Mouse (Mus musculus): ENCODE measurements around the gene Babam2. TPM values are rescaled to one million over a fixed set of nuclear protein-coding genes. Genes with fewer than 3 reads are reported as not detected.
A peak's percentile ranks its signal among the peaks of the same experiment; 100 is the strongest.

Gene Babam2
- polyA plus RNA-seq, 1 experiment from 2014 or later: 45.6 TPM

- no peak for ATAC-seq (ENCODE audit: insufficient number of reproducible peaks, low FRiP score)
- no peak overlapping the region for H3K9ac ChIP-seq
- no peak overlapping the region for H3K27ac ChIP-seq (ENCODE audit: poor library complexity, severe bottlenecking)
- WGBS: 66% methylated on average over 1 of the region's 1 CpGs
- peaks cover 3% of the 10 kb centered on the region; the same call in 1 of the 2 replicates for H3K36me3 ChIP-seq
- no peaks in the 10 kb centered on the region for H3K27me3 ChIP-seq (replicated peaks)
- no peak overlapping the region for H3K4me2 ChIP-seq
- peaks cover 5% of the 10 kb centered on the region; the same call in 1 of the 2 replicates for H3K9me3 ChIP-seq (replicated peaks)
- H3K4me1 ChIP-seq (replicated peaks): peaks cover 30% of the 10 kb centered on the region
- H3K4me3 ChIP-seq: no peak overlapping the region
These were observed 364.4 kb downstream of the Babam2 start for GRCm38 (mm10) chr5:32061854-32062253.

GRCm38 (mm10) chr5:32064341-32065105, 367.0 kb downstream of the Babam2 start:
- no peak overlapping the region for H3K9ac ChIP-seq
- no peaks in the 10 kb centered on the region for H3K27me3 ChIP-seq (replicated peaks)
- H3K4me3 ChIP-seq: no peak overlapping the region
- H3K36me3 ChIP-seq: no peaks in the 10 kb centered on the region
- ATAC-seq (ENCODE audit: insufficient number of reproducible peaks, low FRiP score): no peak
- no peaks in the 10 kb centered on the region for H3K9me3 ChIP-seq (replicated peaks)
- 74% methylated on average over 2 of the region's 2 CpGs for WGBS
- H3K4me1 ChIP-seq (replicated peaks): peaks cover 33% of the 10 kb centered on the region
- no peak overlapping the region for H3K4me2 ChIP-seq
- no peak overlapping the region for H3K27ac ChIP-seq (ENCODE audit: poor library complexity, severe bottlenecking)

- 33% methylated on average over 5 of the region's 5 CpGs for WGBS
- Histone ChIP-seq H3K4me3 (no peak overlapping the region), H3K9ac (no peak overlapping the region), H3K36me3 (no peaks in the 10 kb centered on the region), H3K9me3 (replicated peaks) (no peaks in the 10 kb centered on the region), H3K27ac (ENCODE audit: poor library complexity, severe bottlenecking) (peak overlapping the region; percentile 31; the same call in 1 of the 2 replicates), H3K27me3 (replicated peaks) (no peaks in the 10 kb centered on the region), H3K4me2 (0 out of 2 replicates have a peak overlapping the region, but pooled peaks have one; percentile 2), H3K4me1 (replicated peaks) (peaks cover 32% of the 10 kb centered on the region)
- peak; percentile 48; the same call in 1 of the 2 replicates for ATAC-seq (ENCODE audit: insufficient number of reproducible peaks, low FRiP score)
These were observed 368.7 kb downstream of the Babam2 start for GRCm38 (mm10) chr5:32066015-32066734.

GRCm38 (mm10) chr5:32066839-32067238, 369.4 kb downstream of the Babam2 start:
- H3K4me2 ChIP-seq: no peak overlapping the region
- 0 out of 2 replicates have a peak overlapping the region, but pooled peaks have one; percentile 18 for H3K27ac ChIP-seq (ENCODE audit: poor library complexity, severe bottlenecking)
- no peaks in the 10 kb centered on the region for H3K36me3 ChIP-seq
- H3K9me3 ChIP-seq (replicated peaks): no peaks in the 10 kb centered on the region
- no peak for ATAC-seq (ENCODE audit: insufficient number of reproducible peaks, low FRiP score)
- H3K9ac ChIP-seq: no peak overlapping the region
- H3K27me3 ChIP-seq (replicated peaks): no peaks in the 10 kb centered on the region
- peaks cover 36% of the 10 kb centered on the region for H3K4me1 ChIP-seq (replicated peaks)
- WGBS: 74% methylated on average over 2 of the region's 2 CpGs
- H3K4me3 ChIP-seq: no peak overlapping the region

- no peaks in the 10 kb centered on the region for H3K36me3 ChIP-seq
- H3K4me2 ChIP-seq: no peak overlapping the region
- no peak for ATAC-seq (ENCODE audit: insufficient number of reproducible peaks, low FRiP score)
- no peaks in the 10 kb centered on the region for H3K27me3 ChIP-seq (replicated peaks)
- no peak overlapping the region for H3K9ac ChIP-seq
- H3K27ac ChIP-seq (ENCODE audit: poor library complexity, severe bottlenecking): no peak overlapping the region
- no peaks in the 10 kb centered on the region for H3K9me3 ChIP-seq (replicated peaks)
- peaks cover 36% of the 10 kb centered on the region for H3K4me1 ChIP-seq (replicated peaks)
- H3K4me3 ChIP-seq: no peak overlapping the region
- WGBS: 80% methylated on average over 3 of the region's 3 CpGs
These were observed 371.1 kb downstream of the Babam2 start for GRCm38 (mm10) chr5:32068616-32069015.

GRCm38 (mm10) chr5:32069096-32069495, 371.6 kb downstream of the Babam2 start:
- Histone ChIP-seq H3K27ac (ENCODE audit: poor library complexity, severe bottlenecking) (no peak overlapping the region), H3K36me3 (no peaks in the 10 kb centered on the region), H3K4me2 (no peak overlapping the region), H3K27me3 (replicated peaks) (no peaks in the 10 kb centered on the region), H3K9ac (no peak overlapping the region), H3K9me3 (replicated peaks) (no peaks in the 10 kb centered on the region), H3K4me1 (replicated peaks) (peaks cover 35% of the 10 kb centered on the region), H3K4me3 (no peak overlapping the region)
- no peak; the same call in 1 of the 2 replicates for ATAC-seq (ENCODE audit: insufficient number of reproducible peaks, low FRiP score)
- 80% methylated on average over 4 of the region's 4 CpGs for WGBS

GRCm38 (mm10) chr5:32069566-32070169, 372.2 kb downstream of the Babam2 start:
- no peaks in the 10 kb centered on the region for H3K36me3 ChIP-seq
- H3K4me3 ChIP-seq: no peak overlapping the region
- H3K27ac ChIP-seq (ENCODE audit: poor library complexity, severe bottlenecking): no peak overlapping the region
- ATAC-seq (ENCODE audit: insufficient number of reproducible peaks, low FRiP score): no peak
- H3K4me2 ChIP-seq: no peak overlapping the region
- no peak overlapping the region for H3K9ac ChIP-seq
- WGBS: 62% methylated on average over 10 of the region's 10 CpGs
- no peaks in the 10 kb centered on the region for H3K27me3 ChIP-seq (replicated peaks)
- peaks cover 29% of the 10 kb centered on the region for H3K4me1 ChIP-seq (replicated peaks)
- no peaks in the 10 kb centered on the region for H3K9me3 ChIP-seq (replicated peaks)

- H3K9me3 ChIP-seq (replicated peaks): no peaks in the 10 kb centered on the region
These were observed 373.3 kb downstream of the Babam2 start for GRCm38 (mm10) chr5:32070781-32071180.

GRCm38 (mm10) chr5:32071314-32071713, 373.8 kb downstream of the Babam2 start:
- H3K27me3 ChIP-seq (replicated peaks): no peaks in the 10 kb centered on the region
- H3K36me3 ChIP-seq: no peaks in the 10 kb centered on the region
- no peak for ATAC-seq (ENCODE audit: insufficient number of reproducible peaks, low FRiP score)
- WGBS: 71% methylated on average over 4 of the region's 4 CpGs
- no peaks in the 10 kb centered on the region for H3K9me3 ChIP-seq (replicated peaks)
- no peak overlapping the region for H3K27ac ChIP-seq (ENCODE audit: poor library complexity, severe bottlenecking)
- H3K9ac ChIP-seq: no peak overlapping the region
- no peak overlapping the region for H3K4me2 ChIP-seq
- H3K4me1 ChIP-seq (replicated peaks): peaks cover 18% of the 10 kb centered on the region
- no peak overlapping the region for H3K4me3 ChIP-seq

More at GRCm38 (mm10) chr5:32070781-32071180, 373.3 kb downstream of the Babam2 start:
- Histone ChIP-seq H3K36me3 (no peaks in the 10 kb centered on the region), H3K27me3 (replicated peaks) (no peaks in the 10 kb centered on the region), H3K4me3 (no peak overlapping the region), H3K4me1 (replicated peaks) (peaks cover 23% of the 10 kb centered on the region), H3K4me2 (no peak overlapping the region), H3K9ac (no peak overlapping the region), H3K27ac (ENCODE audit: poor library complexity, severe bottlenecking) (no peak overlapping the region)
- no peak for ATAC-seq (ENCODE audit: insufficient number of reproducible peaks, low FRiP score)
- WGBS: 87% methylated on average over 3 of the region's 3 CpGs

- no peaks in the 10 kb centered on the region for H3K9me3 ChIP-seq (replicated peaks)
- H3K9ac ChIP-seq: no peak overlapping the region
- no peak overlapping the region for H3K4me3 ChIP-seq
- ATAC-seq (ENCODE audit: insufficient number of reproducible peaks, low FRiP score): no peak
- no peaks in the 10 kb centered on the region for H3K27me3 ChIP-seq (replicated peaks)
- 86% methylated on average over 5 of the region's 5 CpGs for WGBS
- H3K4me1 ChIP-seq (replicated peaks): peaks cover 13% of the 10 kb centered on the region
- H3K36me3 ChIP-seq: no peaks in the 10 kb centered on the region
- no peak overlapping the region for H3K4me2 ChIP-seq
- H3K27ac ChIP-seq (ENCODE audit: poor library complexity, severe bottlenecking): no peak overlapping the region
These were observed 374.3 kb downstream of the Babam2 start for GRCm38 (mm10) chr5:32071824-32072223.

- WGBS: 95% methylated on average over 3 of the region's 3 CpGs
- H3K36me3 ChIP-seq: no peaks in the 10 kb centered on the region
- H3K27me3 ChIP-seq (replicated peaks): no peaks in the 10 kb centered on the region
- no peak for ATAC-seq (ENCODE audit: insufficient number of reproducible peaks, low FRiP score)
- H3K9ac ChIP-seq: no peak overlapping the region
- H3K27ac ChIP-seq (ENCODE audit: poor library complexity, severe bottlenecking): no peak overlapping the region
- no peak overlapping the region for H3K4me3 ChIP-seq
- H3K4me1 ChIP-seq (replicated peaks): peaks cover 10% of the 10 kb centered on the region; the same call in 1 of the 2 replicates
- no peaks in the 10 kb centered on the region for H3K9me3 ChIP-seq (replicated peaks)
- H3K4me2 ChIP-seq: no peak overlapping the region
These were observed 375.4 kb downstream of the Babam2 start for GRCm38 (mm10) chr5:32072877-32073276.

Measured in heart, embryonic 12.5 days (tissue).